Mouse (Mus musculus): ENCODE results near the gene Nemf. TPM values are rescaled to one million over a fixed set of nuclear protein-coding genes. Genes with fewer than 3 reads are reported as not detected.

Nemf gene
- polyA plus RNA-seq, 1 experiment from 2014 or later: 94.4 TPM

DNA sequence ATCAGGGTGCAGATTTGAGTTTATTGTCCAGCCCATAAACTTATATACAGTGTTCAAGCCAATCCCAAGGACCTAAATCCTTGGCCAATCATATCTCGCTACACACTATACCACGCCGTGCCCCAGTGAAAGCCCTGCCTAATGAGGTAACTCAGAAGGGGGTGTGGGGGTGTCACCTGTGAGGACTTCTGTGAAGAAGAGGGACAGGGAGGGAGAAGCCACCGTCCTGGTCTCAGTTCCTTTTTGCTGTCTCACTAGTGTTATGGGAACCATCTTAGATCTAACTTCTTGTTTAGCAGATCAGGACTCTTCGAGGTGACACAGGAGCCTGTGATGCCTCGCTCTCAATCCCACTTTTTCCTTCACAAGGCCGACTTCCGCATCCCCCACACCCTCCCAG, 69.4 kb downstream of the Nemf start:
- ATAC-seq: no peak
- no peaks in the 10 kb centered on the region for H3K4me1 ChIP-seq (replicated peaks; ENCODE audit: control insufficient read depth, insufficient read depth, low read length)
- H3K9ac ChIP-seq (replicated peaks; ENCODE audit: low read depth, low read length): no peak overlapping the region
- H3K36me3 ChIP-seq (ENCODE audit: control insufficient read depth, insufficient read depth): no peaks in the 10 kb centered on the region
- H3K4me2 ChIP-seq (ENCODE audit: low read length): no peak overlapping the region
- WGBS: 94% methylated on average over 8 of the region's 8 CpGs
- no peaks in the 10 kb centered on the region for H3K9me3 ChIP-seq (ENCODE audit: control insufficient read depth, low read length)
- no peaks in the 10 kb centered on the region for H3K27me3 ChIP-seq (replicated peaks; ENCODE audit: control insufficient read depth, insufficient read depth, low read length)
- no peak overlapping the region for H3K4me3 ChIP-seq (replicated peaks; ENCODE audit: low read length)
- no peak overlapping the region for H3K27ac ChIP-seq (ENCODE audit: low read length)

DNA sequence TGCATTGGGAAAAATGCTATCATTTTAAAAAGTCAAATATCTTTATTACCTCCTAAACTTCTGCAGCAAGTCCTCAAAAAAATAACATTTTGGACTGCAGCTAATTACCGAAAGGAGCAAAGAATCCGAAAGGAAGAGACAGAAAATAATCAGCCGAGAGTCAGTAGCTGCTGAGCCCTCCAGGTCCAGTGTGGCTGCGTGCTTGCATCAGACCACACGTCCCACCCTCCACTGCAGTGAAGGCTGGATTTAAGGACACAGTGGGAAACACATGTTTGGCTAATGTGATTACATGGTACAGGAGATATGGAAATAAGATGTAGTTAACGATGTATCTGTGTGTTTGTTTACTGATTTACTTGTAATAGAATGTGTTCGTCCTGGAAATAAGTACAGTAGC, 73.8 kb downstream of the Nemf start:
- ATAC-seq: no peak

DNA sequence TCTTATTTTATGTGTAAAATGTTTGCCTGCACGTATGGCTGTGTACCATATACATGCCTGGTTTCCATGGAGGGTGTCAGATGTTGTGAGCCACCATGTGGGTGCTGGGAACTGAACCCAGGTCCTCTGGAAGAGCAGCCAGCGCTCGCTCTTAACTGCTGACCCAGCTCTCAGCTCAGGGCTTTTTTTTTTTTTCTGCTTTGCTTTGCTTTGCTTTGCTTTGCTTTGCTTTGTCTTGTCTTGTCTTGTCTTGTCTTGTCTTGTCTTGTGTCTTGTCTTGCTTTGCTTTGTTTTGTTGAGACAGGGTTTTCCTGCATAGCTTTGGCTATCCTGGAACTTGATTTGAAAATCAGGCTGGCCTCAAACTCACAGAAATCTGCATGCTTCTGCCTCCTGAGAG, 76.0 kb downstream of the Nemf start:
- H3K27ac ChIP-seq (ENCODE audit: low read length): no peak overlapping the region
- 88% methylated on average over 3 of the region's 3 CpGs for WGBS
- no peaks in the 10 kb centered on the region for H3K27me3 ChIP-seq (replicated peaks; ENCODE audit: control insufficient read depth, insufficient read depth, low read length)
- no peak overlapping the region for H3K4me2 ChIP-seq (ENCODE audit: low read length)
- H3K4me1 ChIP-seq (replicated peaks; ENCODE audit: control insufficient read depth, insufficient read depth, low read length): no peaks in the 10 kb centered on the region
- H3K9me3 ChIP-seq (ENCODE audit: control insufficient read depth, low read length): no peaks in the 10 kb centered on the region
- no peak for ATAC-seq
- H3K36me3 ChIP-seq (ENCODE audit: control insufficient read depth, insufficient read depth): no peaks in the 10 kb centered on the region
- no peak overlapping the region for H3K4me3 ChIP-seq (replicated peaks; ENCODE audit: low read length)
- H3K9ac ChIP-seq (replicated peaks; ENCODE audit: low read depth, low read length): no peak overlapping the region

More for the DNA sequence above, 73.8 kb downstream of the Nemf start:
- H3K4me2 ChIP-seq (ENCODE audit: low read length): no peak overlapping the region
- no peak overlapping the region for H3K9ac ChIP-seq (replicated peaks; ENCODE audit: low read depth, low read length)
- no peaks in the 10 kb centered on the region for H3K9me3 ChIP-seq (ENCODE audit: control insufficient read depth, low read length)
- no peak overlapping the region for H3K27ac ChIP-seq (ENCODE audit: low read length)
- WGBS: 83% methylated on average over 7 of the region's 7 CpGs
- no peaks in the 10 kb centered on the region for H3K4me1 ChIP-seq (replicated peaks; ENCODE audit: control insufficient read depth, insufficient read depth, low read length)
- no peaks in the 10 kb centered on the region for H3K36me3 ChIP-seq (ENCODE audit: control insufficient read depth, insufficient read depth)
- no peak overlapping the region for H3K4me3 ChIP-seq (replicated peaks; ENCODE audit: low read length)
- no peaks in the 10 kb centered on the region for H3K27me3 ChIP-seq (replicated peaks; ENCODE audit: control insufficient read depth, insufficient read depth, low read length)

DNA sequence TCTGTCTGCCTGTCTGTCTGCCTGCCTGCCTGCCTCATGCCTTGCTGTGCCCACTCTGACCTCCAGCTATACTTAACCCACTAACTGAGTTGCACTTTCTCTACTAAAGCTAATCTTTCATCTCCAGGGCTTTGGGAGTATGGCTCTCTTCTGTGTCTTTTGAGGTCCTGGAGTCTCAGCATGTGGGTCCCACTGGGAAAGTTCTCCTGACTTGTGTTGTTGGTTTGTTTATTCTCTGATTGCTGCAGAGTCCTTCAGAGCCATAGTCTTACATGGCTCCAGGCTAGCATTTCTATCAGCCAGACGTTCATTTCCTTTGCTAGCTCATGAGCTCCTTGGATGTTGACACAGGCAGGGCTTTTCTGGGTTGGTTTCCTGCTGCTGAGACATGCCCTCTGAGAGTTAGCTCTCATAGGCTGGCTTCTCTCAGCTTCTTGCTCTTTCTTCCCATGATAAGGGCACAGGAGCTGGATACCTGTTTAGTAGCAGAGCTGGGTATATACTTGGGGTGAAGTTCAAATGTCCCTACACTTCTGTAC, 77.0 kb downstream of the Nemf start:
- Histone ChIP-seq H3K4me3 (replicated peaks; ENCODE audit: low read length) (no peak overlapping the region), H3K9ac (replicated peaks; ENCODE audit: low read depth, low read length) (no peak overlapping the region), H3K27ac (ENCODE audit: low read length) (no peak overlapping the region), H3K4me1 (replicated peaks; ENCODE audit: control insufficient read depth, insufficient read depth, low read length) (no peaks in the 10 kb centered on the region), H3K9me3 (ENCODE audit: control insufficient read depth, low read length) (no peaks in the 10 kb centered on the region), H3K4me2 (ENCODE audit: low read length) (no peak overlapping the region), H3K36me3 (ENCODE audit: control insufficient read depth, insufficient read depth) (no peaks in the 10 kb centered on the region), H3K27me3 (replicated peaks; ENCODE audit: control insufficient read depth, insufficient read depth, low read length) (no peaks in the 10 kb centered on the region)
- no peak for ATAC-seq
- WGBS: 55% methylated on average over 1 of the region's 1 CpGs

DNA sequence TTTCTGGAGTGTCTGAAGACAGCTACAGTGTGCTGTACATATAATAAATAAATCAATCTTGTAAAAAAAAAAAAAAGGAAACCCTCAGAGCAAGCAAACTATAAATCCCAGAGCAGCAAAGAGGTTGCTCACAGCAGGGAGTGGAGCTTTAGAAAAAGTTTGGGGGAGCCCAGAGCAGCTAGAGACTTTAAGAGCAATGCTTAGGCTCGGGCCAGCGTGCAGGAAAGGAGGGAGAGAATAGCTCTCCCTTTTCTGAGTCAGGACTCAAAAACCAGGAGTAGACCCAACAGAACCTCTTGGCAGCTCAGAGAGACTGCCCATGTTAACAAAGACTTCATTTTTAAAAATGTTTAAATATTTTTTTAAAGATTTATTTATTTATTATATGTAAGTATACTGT, 88.0 kb downstream of the Nemf start:
- Histone ChIP-seq H3K9ac (replicated peaks; ENCODE audit: low read depth, low read length) (no peak overlapping the region), H3K4me3 (replicated peaks; ENCODE audit: low read length) (no peak overlapping the region), H3K4me1 (replicated peaks; ENCODE audit: control insufficient read depth, insufficient read depth, low read length) (no peaks in the 10 kb centered on the region), H3K27me3 (replicated peaks; ENCODE audit: control insufficient read depth, insufficient read depth, low read length) (no peaks in the 10 kb centered on the region), H3K27ac (ENCODE audit: low read length) (no peak overlapping the region), H3K4me2 (ENCODE audit: low read length) (no peak overlapping the region), H3K9me3 (ENCODE audit: control insufficient read depth, low read length) (no peaks in the 10 kb centered on the region), H3K36me3 (ENCODE audit: control insufficient read depth, insufficient read depth) (no peaks in the 10 kb centered on the region)
- WGBS: 72% methylated on average over 2 of the region's 2 CpGs
- no peak for ATAC-seq

DNA sequence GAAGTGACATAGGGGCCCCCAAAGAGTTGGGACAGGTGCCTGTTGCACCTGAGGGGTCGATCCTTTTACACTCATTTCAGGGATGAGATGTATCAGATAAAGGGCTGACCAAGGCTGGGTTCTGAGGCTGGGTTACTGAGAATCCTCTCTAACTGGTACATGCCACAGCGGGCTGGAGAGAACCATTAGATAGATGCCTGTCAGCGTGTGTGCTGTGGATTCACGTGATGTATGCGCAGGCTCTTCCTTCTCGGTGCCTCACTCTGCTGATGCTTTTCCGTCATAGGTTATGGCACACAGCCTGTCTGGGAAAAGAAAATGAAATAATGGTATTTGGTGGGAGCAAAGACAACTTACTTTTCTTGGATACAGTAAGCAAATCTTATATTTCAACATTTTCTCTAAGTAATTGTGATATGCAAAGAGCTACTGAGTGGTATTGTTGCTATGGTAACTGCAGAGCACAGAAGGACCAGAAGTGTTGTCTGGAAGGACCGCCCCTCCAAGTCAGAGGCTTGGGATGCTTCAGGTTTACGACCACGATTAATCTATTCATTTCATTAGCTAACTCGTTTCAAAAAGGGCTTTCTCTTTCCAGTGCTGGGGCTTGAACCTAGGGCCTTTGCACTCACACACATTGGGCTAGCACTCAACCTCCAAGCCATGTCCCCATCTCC, 88.9 kb downstream of the Nemf start:
- Histone ChIP-seq H3K9me3 (ENCODE audit: control insufficient read depth, low read length) (no peaks in the 10 kb centered on the region), H3K9ac (replicated peaks; ENCODE audit: low read depth, low read length) (no peak overlapping the region), H3K4me2 (ENCODE audit: low read length) (no peak overlapping the region), H3K27ac (ENCODE audit: low read length) (no peak overlapping the region), H3K4me1 (replicated peaks; ENCODE audit: control insufficient read depth, insufficient read depth, low read length) (no peaks in the 10 kb centered on the region), H3K4me3 (replicated peaks; ENCODE audit: low read length) (no peak overlapping the region), H3K36me3 (ENCODE audit: control insufficient read depth, insufficient read depth) (no peaks in the 10 kb centered on the region), H3K27me3 (replicated peaks; ENCODE audit: control insufficient read depth, insufficient read depth, low read length) (no peaks in the 10 kb centered on the region)
- no peak for ATAC-seq
- WGBS: 74% methylated on average over 11 of the region's 11 CpGs

DNA sequence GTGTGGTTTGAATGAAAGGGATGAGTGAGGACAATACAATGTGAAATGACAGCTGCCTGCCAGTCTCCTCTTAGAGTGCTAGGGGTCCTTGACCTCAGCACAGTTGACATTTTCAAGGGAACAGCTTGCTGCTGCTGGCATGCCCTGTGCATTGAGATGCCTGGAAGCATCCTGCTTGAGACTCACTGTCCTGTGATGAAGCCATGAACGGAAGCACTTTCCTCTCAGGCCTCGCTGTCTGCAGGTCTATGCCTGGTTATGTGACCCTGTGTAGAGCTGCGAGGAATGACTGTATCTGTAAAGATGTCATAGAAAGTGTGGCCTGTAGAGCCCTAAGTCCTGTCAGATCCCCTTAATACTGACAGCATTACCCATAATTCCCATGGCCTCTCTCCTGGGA, 91.9 kb downstream of the Nemf start:
- H3K36me3 ChIP-seq (ENCODE audit: control insufficient read depth, insufficient read depth): no peaks in the 10 kb centered on the region
- no peak overlapping the region for H3K4me3 ChIP-seq (replicated peaks; ENCODE audit: low read length)
- H3K4me1 ChIP-seq (replicated peaks; ENCODE audit: control insufficient read depth, insufficient read depth, low read length): no peaks in the 10 kb centered on the region
- ATAC-seq: no peak
- H3K27ac ChIP-seq (ENCODE audit: low read length): no peak overlapping the region
- no peaks in the 10 kb centered on the region for H3K27me3 ChIP-seq (replicated peaks; ENCODE audit: control insufficient read depth, insufficient read depth, low read length)
- H3K9me3 ChIP-seq (ENCODE audit: control insufficient read depth, low read length): no peaks in the 10 kb centered on the region
- H3K4me2 ChIP-seq (ENCODE audit: low read length): no peak overlapping the region
- H3K9ac ChIP-seq (replicated peaks; ENCODE audit: low read depth, low read length): no peak overlapping the region
- 91% methylated on average over 3 of the region's 3 CpGs for WGBS

DNA sequence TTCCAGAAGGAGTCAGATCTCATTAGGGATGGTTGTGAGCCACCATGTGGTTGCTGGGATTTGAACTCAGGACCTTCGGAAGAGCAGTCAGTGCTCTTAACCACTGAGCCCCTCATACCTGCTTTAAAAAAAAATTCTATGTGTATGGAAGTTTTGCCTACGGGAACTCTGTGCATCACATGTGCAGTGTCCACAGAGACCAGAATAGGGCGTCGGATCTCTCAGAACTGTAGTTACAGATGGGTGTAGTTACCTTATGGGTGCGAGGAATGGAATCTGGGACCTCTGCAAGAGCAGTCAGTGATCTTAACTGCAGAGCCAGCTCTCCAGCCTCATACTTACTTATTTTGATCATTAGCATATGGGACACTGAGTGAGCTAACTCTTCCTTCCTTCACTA, 94.7 kb downstream of the Nemf start:
- Histone ChIP-seq H3K9me3 (ENCODE audit: control insufficient read depth, low read length) (no peaks in the 10 kb centered on the region), H3K36me3 (ENCODE audit: control insufficient read depth, insufficient read depth) (no peaks in the 10 kb centered on the region), H3K4me2 (ENCODE audit: low read length) (no peak overlapping the region), H3K4me3 (replicated peaks; ENCODE audit: low read length) (no peak overlapping the region), H3K27ac (ENCODE audit: low read length) (no peak overlapping the region), H3K27me3 (replicated peaks; ENCODE audit: control insufficient read depth, insufficient read depth, low read length) (no peaks in the 10 kb centered on the region), H3K9ac (replicated peaks; ENCODE audit: low read depth, low read length) (no peak overlapping the region), H3K4me1 (replicated peaks; ENCODE audit: control insufficient read depth, insufficient read depth, low read length) (no peaks in the 10 kb centered on the region)
- 93% methylated on average over 5 of the region's 5 CpGs for WGBS
- ATAC-seq: no peak

Measured in forebrain, embryonic 16.5 days (tissue).